Mouse (Mus musculus) midbrain, embryonic 14.5 days (tissue): ENCODE data around the gene Nectin2. TPM values are rescaled to one million over a fixed set of nuclear protein-coding genes. Genes with fewer than 3 reads are reported as not detected.
A peak's percentile ranks its signal among the peaks of the same experiment; 100 is the strongest.

Source experiments
- ATAC-seq: fragments of 200-750 bp; cut with Nextera tagmentation; 2 replicates; pipeline ENCODE4 v1.8.0; 2017; ENCODE audit warnings: moderate number of reproducible peaks, moderate library complexity; ENCODE audit not compliant: low FRiP score, low TSS enrichment
- DNase-seq: peaks from one replicate; pipeline ENCODE4 v3.0.0-alpha.2; 2015
- H3K27ac ChIP-seq: fragments of 300-500 bp; sonication (generic); replicated peaks from 2 replicates; pipeline ENCODE4 v1.5.1; 2014; ENCODE audit warnings: mild to moderate bottlenecking, low read depth, low read length, moderate library complexity
- H3K27me3 ChIP-seq: fragments of 300-500 bp; sonication (generic); 2 replicates; pipeline ENCODE4 v1.6.1; 2014; ENCODE audit warnings: low read length, control low read depth, mixed read lengths; ENCODE audit not compliant: control insufficient read depth, insufficient read depth
- H3K36me3 ChIP-seq: fragments of 300-500 bp; sonication (generic); 2 replicates; pipeline ENCODE4 v1.6.1; 2014; ENCODE audit warnings: low read length, control low read depth; ENCODE audit not compliant: control insufficient read depth, insufficient read depth
- H3K4me1 ChIP-seq: fragments of 300-500 bp; sonication (generic); 2 replicates; pipeline ENCODE4 v1.6.1; 2014; ENCODE audit warnings: mild to moderate bottlenecking, antibody characterized with exemption, low read length, control low read depth; ENCODE audit not compliant: control insufficient read depth, insufficient read depth
- H3K4me2 ChIP-seq: fragments of 300-500 bp; sonication (generic); 2 replicates; pipeline ENCODE4 v1.6.1; 2014; ENCODE audit warnings: mild to moderate bottlenecking, low read length, moderate library complexity
- H3K4me3 ChIP-seq: fragments of 300-500 bp; sonication (generic); replicated peaks from 2 replicates; pipeline ENCODE4 v1.5.1; 2014; ENCODE audit warnings: low read depth, low read length
- H3K9ac ChIP-seq: fragments of 300-500 bp; sonication (generic); replicated peaks from 2 replicates; pipeline ENCODE4 v1.6.1; 2014; ENCODE audit warnings: mild to moderate bottlenecking, low read length, moderate library complexity
- H3K9me3 ChIP-seq: fragments of 300-500 bp; sonication (generic); 2 replicates; pipeline ENCODE4 v1.6.1; 2016; ENCODE audit warnings: low read length, control low read depth, mixed read lengths; ENCODE audit not compliant: control insufficient read depth
- whole genome bisulfite sequencing: fragments of 180-500 bp; shearing (Covaris S2); extraction: QIAGEN DNeasy Blood & Tissue Kit; methylation state at CpG from one replicate; pipeline ENCODE4 v1.1.7; 2014; 5-methylcytosine and 5-hydroxymethylcytosine counted together
- polyA plus RNA-seq: library from polyadenylated mRNA; unstranded; fragments of >200 nt; fragmentation: Nextera tagmentation; extraction: Ambion mirVana; gene quantifications from 2 replicates; pipeline ENCODE4 v1.2.1, GENCODE M21; 2014

Gene Nectin2
- polyA plus RNA-seq, 1 experiment from 2014 or later = 41.1 TPM

DNA sequence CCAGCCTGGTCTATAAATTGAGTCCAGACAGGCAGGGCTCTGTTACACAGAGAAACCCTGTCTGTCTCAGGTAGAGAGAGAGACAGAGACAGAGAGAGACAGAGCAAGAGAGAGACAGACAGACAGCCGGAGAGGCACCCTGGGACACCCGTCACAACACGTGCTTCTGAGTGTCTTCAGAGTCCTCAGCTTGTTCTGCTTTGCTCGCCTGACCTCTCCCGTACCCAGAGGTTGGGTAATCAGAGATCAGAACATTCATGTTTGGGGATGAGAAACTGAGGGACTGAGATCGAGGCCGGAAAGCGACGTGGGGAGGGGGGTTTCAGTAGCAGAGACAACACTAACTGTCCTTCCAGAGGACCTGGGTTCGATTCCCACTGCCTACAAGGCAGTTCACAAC lies 74.5 kb downstream of the Nectin2 start:
- no peak for ATAC-seq
- Histone ChIP-seq H3K4me2 (no peak overlapping the region), H3K27me3 (no peaks in the 10 kb centered on the region), H3K4me1 (no peaks in the 10 kb centered on the region), H3K27ac (no peak overlapping the region), H3K4me3 (no peak overlapping the region), H3K9ac (no peak overlapping the region), H3K9me3 (no peaks in the 10 kb centered on the region), H3K36me3 (no peaks in the 10 kb centered on the region)
- no peak for DNase-seq
- 81% methylated on average over 10 of the region's 10 CpGs for WGBS

DNA sequence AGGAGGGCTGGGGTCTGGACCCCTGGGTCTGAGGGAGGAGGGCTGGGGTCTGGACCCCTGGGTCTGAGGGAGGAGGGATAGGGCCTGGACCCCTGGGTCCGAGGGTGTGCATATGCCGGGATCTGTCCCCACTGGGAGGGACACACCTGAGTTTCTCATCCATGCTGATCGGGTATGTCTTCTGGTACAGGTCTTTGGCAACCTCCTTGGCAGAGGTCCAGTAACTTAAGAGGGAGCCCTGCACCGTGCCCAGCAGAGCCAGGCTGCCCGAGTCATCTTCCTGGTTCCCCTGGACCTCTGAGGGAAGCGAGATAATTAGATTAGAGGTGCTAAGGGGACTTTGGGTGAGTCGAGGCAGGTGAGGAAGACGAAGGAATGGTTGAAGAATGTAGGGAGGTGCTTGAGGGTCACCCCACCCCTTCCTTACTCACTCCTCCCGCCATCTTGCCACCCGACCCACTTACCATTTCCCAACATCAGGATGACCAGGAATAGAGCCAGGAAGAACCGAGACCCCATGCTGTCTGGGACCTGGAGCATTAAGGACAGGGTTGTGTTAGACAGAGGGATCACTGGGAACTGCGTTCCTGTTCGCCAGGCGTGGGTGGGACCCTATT lies 77.1 kb downstream of the Nectin2 start:
- H3K27ac ChIP-seq = no peak overlapping the region
- 0 out of 2 replicates have a peak, but pooled peaks cover 2% of the 10 kb centered on the region for H3K4me1 ChIP-seq
- H3K9me3 ChIP-seq = no peaks in the 10 kb centered on the region
- 68% methylated on average over 14 of the region's 14 CpGs for WGBS
- no peak overlapping the region for H3K4me2 ChIP-seq
- H3K27me3 ChIP-seq = no peaks in the 10 kb centered on the region
- no peak for DNase-seq
- H3K36me3 ChIP-seq = no peaks in the 10 kb centered on the region
- no peak overlapping the region for H3K9ac ChIP-seq
- H3K4me3 ChIP-seq = no peak overlapping the region
- ATAC-seq = no peak

- H3K4me1 ChIP-seq = 0 out of 2 replicates have a peak, but pooled peaks cover 2% of the 10 kb centered on the region
- H3K4me2 ChIP-seq = no peak overlapping the region
- no peak overlapping the region for H3K4me3 ChIP-seq
- no peaks in the 10 kb centered on the region for H3K9me3 ChIP-seq
- H3K9ac ChIP-seq = no peak overlapping the region
- ATAC-seq (no peak), DNase-seq (no peak)
- WGBS = 72% methylated on average over 10 of the region's 10 CpGs
- H3K27me3 ChIP-seq = no peaks in the 10 kb centered on the region
- H3K36me3 ChIP-seq = no peaks in the 10 kb centered on the region
- no peak overlapping the region for H3K27ac ChIP-seq
Measured at GRCm38 (mm10) chr7:19671511-19671910, 78.8 kb downstream of the Nectin2 start.

- H3K36me3 ChIP-seq = no peaks in the 10 kb centered on the region
- H3K4me2 ChIP-seq = 0 out of 2 replicates have a peak overlapping the region, but pooled peaks have one; percentile 12
- H3K4me1 ChIP-seq = peaks cover 8% of the 10 kb centered on the region
- no peaks in the 10 kb centered on the region for H3K9me3 ChIP-seq
- DNase-seq = peak; percentile 95
- no peak overlapping the region; the same call in 1 of the 2 replicates for H3K9ac ChIP-seq
- H3K4me3 ChIP-seq = no peak overlapping the region
- H3K27ac ChIP-seq = 0 out of 2 replicates have a peak overlapping the region, but pooled peaks have one; percentile 53
- ATAC-seq = peak; percentile 49
- WGBS = 5% methylated on average over 10 of the region's 10 CpGs
- H3K27me3 ChIP-seq = no peaks in the 10 kb centered on the region
Measured at GRCm38 (mm10) chr7:19668947-19669721, 81.1 kb downstream of the Nectin2 start.

DNA sequence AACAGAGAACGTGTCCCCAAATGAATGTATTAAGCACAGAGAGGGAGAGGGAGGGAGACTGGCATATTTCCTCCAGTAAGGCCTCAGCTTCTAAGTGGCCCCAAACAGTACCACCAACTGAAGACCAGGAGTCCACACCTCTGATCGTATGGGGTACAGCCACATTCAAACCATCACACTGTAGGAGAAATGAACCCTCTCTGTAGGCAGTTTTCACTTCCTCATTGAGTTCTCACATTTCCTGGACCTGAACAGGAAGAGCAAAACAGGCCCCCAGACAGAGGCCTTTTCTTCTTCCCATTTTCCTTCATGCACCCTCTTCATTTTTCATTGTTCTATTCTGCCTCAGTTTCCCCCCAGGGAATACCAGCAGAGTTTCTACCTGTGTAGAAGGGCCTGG lies 82.8 kb downstream of the Nectin2 start:
- Histone ChIP-seq H3K9ac (no peak overlapping the region), H3K9me3 (no peaks in the 10 kb centered on the region), H3K4me3 (no peak overlapping the region), H3K4me1 (peaks cover 21% of the 10 kb centered on the region), H3K27ac (no peak overlapping the region), H3K36me3 (no peaks in the 10 kb centered on the region), H3K4me2 (no peak overlapping the region), H3K27me3 (no peaks in the 10 kb centered on the region)
- WGBS = 83% methylated on average over 2 of the region's 2 CpGs
- ATAC-seq (no peak), DNase-seq (no peak)

GRCm38 (mm10) chr7:19666750-19667149 lies 83.5 kb downstream of the Nectin2 start:
- WGBS = 67% methylated on average over 3 of the region's 3 CpGs
- H3K4me3 ChIP-seq = no peak overlapping the region
- no peaks in the 10 kb centered on the region for H3K27me3 ChIP-seq
- no peak overlapping the region for H3K9ac ChIP-seq
- H3K9me3 ChIP-seq = no peaks in the 10 kb centered on the region
- no peak for DNase-seq
- H3K36me3 ChIP-seq = peaks cover 5% of the 10 kb centered on the region
- H3K4me1 ChIP-seq = peaks cover 22% of the 10 kb centered on the region
- ATAC-seq = no peak
- no peak overlapping the region for H3K27ac ChIP-seq
- no peak overlapping the region for H3K4me2 ChIP-seq

Other genes starting within 250 kb of the Nectin2 start
- gene Bloc1s3, start 242.1 kb downstream of the Nectin2 start, polyA plus RNA-seq = 2.5 and 6.1 TPM in 2 replicates
- 30.1 and 36.6 TPM in 2 replicates for gene Trappc6a, start 242.1 kb downstream of the Nectin2 start, polyA plus RNA-seq
- 0.51 and 0.74 TPM in 2 replicates for gene Nkpd1, start 232.6 kb downstream of the Nectin2 start, polyA plus RNA-seq
- 9.5 and 31.7 TPM in 2 replicates for gene Ppp1r37, start 187.4 kb downstream of the Nectin2 start, polyA plus RNA-seq
- 0.22 and 0.32 TPM in 2 replicates for gene Zfp296, start 173.2 kb downstream of the Nectin2 start, polyA plus RNA-seq
- gene Gemin7, start 172.9 kb downstream of the Nectin2 start, polyA plus RNA-seq = 140 and 154 TPM in 2 replicates
- gene Clasrp, start 146.0 kb downstream of the Nectin2 start, polyA plus RNA-seq = 44.7 and 50.4 TPM in 2 replicates
- gene Relb, start 121.0 kb downstream of the Nectin2 start, polyA plus RNA-seq = 4.5 and 5.2 TPM in 2 replicates
- gene Clptm1, start 85.5 kb downstream of the Nectin2 start, polyA plus RNA-seq = 132 and 134 TPM in 2 replicates
- gene Apoc2, start 72.5 kb downstream of the Nectin2 start, polyA plus RNA-seq = 0.37 TPM in 1 of 2 replicates, not detected in the other
- not detected in 2 replicates for gene Gm44805, start 69.1 kb downstream of the Nectin2 start, polyA plus RNA-seq
- gene Apoc4, start 69.0 kb downstream of the Nectin2 start, polyA plus RNA-seq = not detected in 2 replicates
- 1.7 and 2.0 TPM in 2 replicates for gene Apoc1, start 57.8 kb downstream of the Nectin2 start, polyA plus RNA-seq
- gene Apoe, start 51.3 kb downstream of the Nectin2 start, polyA plus RNA-seq = 163 and 265 TPM in 2 replicates
- gene Tomm40, start 35.0 kb downstream of the Nectin2 start, polyA plus RNA-seq = 120 and 121 TPM in 2 replicates
- 4.5 and 7.8 TPM in 2 replicates for gene Bcam, start 20.5 kb upstream of the Nectin2 start, polyA plus RNA-seq
- not detected in 2 replicates for gene Cblc, start 46.3 kb upstream of the Nectin2 start, polyA plus RNA-seq
- gene Bcl3, start 72.3 kb upstream of the Nectin2 start, polyA plus RNA-seq = 0.77 and 1.2 TPM in 2 replicates
- 9.9 and 13.6 TPM in 2 replicates for gene Gm19345, start 101.5 kb upstream of the Nectin2 start, polyA plus RNA-seq
- 0.90 TPM in 1 of 2 replicates, not detected in the other for gene Ceacam16, start 110.8 kb upstream of the Nectin2 start, polyA plus RNA-seq
- not detected in 2 replicates for gene Ceacam19, start 137.5 kb upstream of the Nectin2 start, polyA plus RNA-seq
- 4.9 and 8.2 TPM in 2 replicates for gene Pvr, start 170.7 kb upstream of the Nectin2 start, polyA plus RNA-seq
- not detected in 2 replicates for gene Igsf23, start 200.3 kb upstream of the Nectin2 start, polyA plus RNA-seq
- gene Ceacam20, start 214.9 kb upstream of the Nectin2 start, polyA plus RNA-seq = not detected in 2 replicates
- not detected in 2 replicates for gene Nlrp9b, start 241.0 kb upstream of the Nectin2 start, polyA plus RNA-seq